Mouse (Mus musculus): Measurements from ENCODE around the gene Ppp1r9b.

DNA sequence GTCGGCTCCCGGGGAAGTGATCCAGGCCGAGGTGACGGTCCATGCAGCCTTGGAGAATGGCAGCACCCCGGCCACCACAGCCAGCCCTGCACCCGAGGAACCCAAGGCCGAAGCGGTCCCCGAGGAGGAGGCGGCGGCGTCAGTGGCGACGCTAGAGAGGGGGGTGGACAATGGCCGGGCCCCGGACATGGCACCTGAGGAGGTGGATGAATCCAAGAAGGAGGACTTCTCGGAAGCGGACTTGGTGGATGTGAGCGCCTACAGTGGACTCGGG lies 1.6 kb downstream of the Ppp1r9b start:
- no peak for TF ChIP-seq CTCF (IDR thresholded peaks at IDR 0.05; ENCODE audit: borderline replicate concordance, insufficient read depth, low read length)
- TF ChIP-seq POLR2A (IDR thresholded peaks at IDR 0.05; ENCODE audit: low read depth, low read length): no peak

Data from embryonic fibroblast, embryonic 13.5 days (primary cell).